Mouse (Mus musculus): ENCODE data around the gene Phospho1.
A peak's percentile ranks its signal among the peaks of the same experiment; 100 is the strongest.

Gene Phospho1

DNA sequence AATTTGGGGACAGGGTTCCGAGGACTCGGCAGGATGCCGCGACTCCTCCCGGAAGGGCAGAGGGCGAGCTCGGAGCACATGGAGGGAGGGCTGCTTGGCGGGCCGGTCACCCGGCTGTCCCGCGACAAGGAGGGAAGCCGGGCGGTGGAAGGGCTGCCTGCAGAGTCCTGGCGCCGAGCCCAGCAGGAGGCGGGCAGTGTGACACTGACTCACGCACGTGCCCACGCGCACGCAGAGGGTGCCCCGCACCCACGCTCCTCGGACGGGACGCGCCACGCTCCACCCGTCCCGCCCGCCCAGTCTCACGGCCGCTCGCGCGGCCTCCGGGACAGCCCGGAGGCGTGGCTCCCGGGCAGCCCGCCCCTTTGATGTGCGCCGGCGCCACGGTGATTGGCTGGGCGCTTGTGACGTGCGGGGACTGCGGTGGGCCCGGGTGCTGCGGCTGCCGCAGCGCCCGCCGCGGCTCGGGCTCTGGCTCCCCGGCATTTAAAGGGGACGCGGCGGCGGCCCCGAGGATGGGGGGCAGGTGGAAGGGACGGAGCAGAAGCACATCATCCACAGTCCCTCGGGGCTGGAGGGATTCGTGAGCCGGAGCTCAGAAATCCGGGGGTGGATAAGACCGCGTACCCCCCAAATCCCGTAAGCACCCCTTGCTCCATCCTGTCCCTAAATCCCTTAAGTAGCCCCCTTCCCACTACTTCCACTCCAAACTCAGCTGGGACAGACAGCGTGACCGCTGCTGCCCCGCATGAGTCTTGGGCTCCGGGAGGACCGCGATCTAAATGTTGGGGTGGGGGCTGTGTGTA, at the start of gene Phospho1:
TSS of gene Phospho1 (plus strand) at position 429 of the 806 bp plus-strand sequence.
- DNase-seq (ENCODE audit: low spot score in 2 of 2): peak; percentile 69 to 81

DNA sequence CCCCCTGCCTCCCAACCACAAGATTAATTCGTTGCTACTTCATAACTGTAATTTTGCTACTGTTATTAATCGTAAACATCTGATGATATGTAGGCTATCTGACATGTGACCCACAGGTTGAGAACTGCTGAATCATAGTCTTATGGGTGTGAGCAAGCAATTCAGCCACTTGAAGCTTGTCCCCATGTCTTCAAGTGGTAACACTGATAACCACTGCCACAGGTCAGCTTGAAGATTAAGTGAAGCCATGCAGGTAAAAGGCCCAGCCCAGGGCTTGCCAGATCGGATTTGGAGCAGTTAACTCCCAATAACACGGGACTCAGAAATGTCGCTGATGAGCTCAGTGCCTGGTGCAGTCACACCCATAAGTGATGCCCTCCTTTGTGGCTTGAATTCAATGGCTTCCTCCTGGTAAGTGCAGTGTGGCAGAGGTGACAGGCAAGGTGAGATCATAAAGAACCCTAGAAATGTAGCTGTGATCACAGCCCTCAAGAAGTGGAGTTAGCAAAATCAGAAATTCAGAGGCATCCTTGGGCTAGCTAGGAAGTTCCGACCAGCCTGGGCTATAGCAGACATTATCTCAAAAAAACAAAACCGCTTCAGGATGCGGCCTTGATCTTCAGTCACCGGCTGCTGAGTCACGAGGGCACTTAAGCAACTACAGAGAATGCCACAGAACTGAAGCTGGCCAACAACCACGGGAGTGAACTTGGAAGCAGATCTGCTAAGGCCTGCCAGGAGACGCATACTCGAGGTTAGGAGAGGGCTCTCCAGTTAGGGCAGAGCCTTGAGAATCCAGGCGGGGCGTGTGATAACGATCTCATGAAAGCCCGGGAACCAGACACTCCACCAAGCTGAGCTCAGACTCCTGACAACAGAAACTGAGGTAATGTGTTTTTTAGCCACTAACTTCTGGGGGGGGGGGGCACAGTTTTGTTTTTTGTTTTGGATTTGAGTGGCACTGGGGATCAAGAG, 46.7 kb upstream of the Phospho1 start:
- DNase-seq (ENCODE audit: low spot score in 2 of 2): no peak

DNA sequence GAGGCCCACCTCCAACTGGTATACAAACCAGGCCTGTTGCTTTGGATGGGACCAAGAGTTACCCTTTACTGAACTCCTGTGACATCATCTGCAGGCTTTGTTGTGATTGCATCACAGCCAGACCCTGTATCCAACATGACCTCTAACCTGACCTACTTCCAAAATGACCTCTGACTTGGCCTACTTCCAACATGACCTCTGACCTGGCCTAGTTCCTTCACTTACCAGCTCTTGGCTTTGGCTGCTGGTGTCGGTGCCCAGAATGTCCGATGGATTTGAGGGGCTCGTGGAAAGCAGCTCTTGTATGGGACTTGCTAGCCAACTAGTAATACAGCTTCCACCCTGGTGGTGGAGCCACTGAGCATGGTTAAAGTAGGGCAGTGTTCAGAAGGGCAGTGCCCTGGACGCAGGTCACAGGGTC, 45.5 kb upstream of the Phospho1 start:
- no peak for DNase-seq (ENCODE audit: low spot score in 2 of 2)

DNA sequence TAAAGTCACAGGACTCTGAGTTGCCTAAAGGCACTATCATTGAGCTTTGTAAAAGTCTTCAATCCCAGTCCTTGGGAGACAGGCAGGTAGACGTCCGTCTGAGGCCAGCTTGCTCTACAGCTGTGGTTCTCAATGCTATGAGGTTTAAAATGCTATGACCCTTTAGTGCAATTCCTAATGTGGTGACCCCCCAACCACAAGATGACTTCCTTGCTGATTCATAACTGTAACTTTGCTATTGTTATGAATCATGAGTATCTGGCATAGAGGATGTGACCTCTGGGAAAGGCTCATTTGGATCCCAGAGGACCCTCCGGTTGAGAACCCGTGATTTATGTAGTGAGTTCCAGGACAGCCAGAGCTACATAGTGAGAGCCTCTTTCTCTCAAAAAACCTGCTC, 44.9 kb upstream of the Phospho1 start:
- DNase-seq (ENCODE audit: low spot score in 2 of 2): no peak

DNA sequence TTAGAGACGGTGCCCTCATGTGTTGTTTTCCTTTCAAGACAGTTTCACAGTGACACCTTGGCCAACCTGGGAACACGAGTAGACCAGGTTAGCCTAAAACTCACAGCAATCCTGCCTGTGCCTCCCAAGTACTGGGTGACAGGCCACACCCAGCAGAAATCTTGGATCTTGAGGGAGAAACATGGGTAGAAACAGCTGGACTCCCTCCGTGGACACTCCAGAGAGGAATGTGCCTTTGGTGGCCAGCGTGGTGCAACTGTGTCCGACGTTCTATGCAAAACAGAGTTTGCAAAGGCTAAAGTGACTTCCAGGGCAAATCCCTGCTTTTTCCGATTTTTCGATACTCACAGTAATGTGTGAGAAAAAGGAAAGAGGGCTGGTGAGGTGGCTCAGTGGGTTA, 43.8 kb upstream of the Phospho1 start:
- no peak for DNase-seq (ENCODE audit: low spot score in 2 of 2)

DNA sequence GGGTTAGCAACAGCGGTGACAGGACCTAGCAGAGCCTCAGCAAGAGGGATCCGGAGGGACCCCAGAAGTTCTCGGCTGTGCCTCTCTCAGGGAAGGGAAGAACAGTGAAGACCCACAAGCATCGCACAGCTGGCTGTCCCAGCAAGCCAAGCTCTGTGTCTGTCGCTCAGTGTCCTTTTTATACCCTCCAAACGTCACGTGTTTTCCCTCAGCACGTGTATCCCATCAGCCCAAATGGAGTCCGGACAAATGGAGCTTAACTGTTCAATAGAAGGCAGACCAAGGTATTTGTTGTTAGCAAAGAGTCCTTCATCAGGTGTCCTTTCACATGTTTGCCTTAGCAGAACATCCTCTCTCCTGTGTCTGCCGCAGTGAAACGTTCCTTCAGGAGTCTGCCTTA, 42.7 kb upstream of the Phospho1 start:
- no peak for DNase-seq (ENCODE audit: low spot score in 2 of 2)

DNA sequence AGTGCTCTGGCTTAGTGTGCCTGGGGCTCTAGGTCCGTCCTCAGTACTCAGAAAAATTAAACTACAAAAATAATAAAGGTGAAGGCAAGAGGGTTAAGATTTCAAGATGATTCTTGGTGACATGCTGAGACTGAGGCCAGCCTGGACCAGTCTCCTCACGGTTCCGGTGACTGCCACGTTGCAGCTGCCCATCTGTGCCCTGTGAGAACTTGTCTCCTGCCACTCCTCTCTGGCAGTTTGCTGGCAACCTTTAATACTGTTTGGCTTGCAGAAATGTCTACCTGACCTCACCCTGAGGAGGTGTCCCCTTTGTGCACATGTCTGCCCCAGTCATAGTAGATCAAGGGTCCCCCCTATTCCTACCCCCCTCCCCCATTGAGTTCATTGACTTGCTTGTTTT, 40.8 kb upstream of the Phospho1 start:
- DNase-seq (ENCODE audit: low spot score in 2 of 2): no peak

DNA sequence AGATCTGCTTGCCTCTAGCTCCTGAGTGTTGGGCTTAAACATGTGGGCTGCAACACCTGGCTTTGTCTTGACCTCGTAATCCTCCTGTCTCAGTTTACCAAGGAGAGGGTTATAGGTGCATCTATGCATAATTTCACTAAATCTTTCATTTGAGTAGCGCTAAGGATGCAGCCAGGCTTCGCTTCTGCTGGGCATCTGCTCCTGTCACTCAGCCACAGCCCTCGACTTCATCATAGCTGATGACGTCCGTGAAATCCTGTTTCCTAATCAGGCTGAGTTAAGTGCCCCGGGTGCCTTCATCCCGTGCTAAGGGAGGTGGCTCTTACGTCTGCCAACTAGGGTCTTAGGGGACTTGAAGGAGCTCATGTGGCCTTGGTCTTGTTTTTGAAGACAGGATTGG, 40.3 kb upstream of the Phospho1 start:
- no peak for DNase-seq (ENCODE audit: low spot score in 2 of 2)

DNA sequence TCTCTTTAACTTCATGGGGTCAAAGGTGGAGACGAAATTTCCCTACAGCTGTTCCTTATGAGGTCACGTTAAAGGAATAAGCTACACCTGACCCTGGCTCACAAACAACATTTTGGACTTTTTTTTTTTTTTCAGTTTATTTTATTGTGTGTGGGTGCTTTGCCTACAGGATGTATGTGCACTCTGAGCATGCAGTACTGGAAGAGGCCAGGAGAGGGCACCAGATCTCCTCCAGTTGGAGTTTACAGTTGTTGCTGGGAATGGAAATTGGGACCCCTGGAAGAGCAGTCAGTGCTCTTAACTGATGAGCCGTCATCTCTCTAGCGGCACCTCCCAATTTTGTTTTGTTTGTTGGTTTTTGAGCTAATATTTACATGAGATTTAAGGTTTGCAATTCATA, 38.6 kb upstream of the Phospho1 start:
- DNase-seq (ENCODE audit: low spot score in 2 of 2): no peak

DNA sequence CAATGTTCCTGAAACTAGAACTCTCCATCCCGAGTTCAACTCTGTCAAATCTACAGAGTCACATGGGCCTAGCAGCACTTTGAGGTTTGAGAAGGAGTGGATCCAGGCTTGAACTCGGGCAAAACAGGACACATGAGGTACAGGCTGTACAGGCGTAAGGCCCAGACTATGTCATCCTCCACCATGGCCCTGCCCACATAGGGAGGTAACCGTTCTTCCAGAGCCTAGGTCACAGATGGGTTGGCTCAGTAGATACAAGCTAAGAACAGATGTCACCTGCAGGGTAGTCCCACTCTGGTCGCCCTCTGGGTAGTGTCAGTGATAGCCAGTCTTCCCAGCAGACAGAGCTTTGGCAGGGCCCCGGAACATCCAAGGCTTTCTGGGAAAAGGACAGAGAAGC, 37.8 kb upstream of the Phospho1 start:
- DNase-seq (ENCODE audit: low spot score in 2 of 2): no peak

DNA sequence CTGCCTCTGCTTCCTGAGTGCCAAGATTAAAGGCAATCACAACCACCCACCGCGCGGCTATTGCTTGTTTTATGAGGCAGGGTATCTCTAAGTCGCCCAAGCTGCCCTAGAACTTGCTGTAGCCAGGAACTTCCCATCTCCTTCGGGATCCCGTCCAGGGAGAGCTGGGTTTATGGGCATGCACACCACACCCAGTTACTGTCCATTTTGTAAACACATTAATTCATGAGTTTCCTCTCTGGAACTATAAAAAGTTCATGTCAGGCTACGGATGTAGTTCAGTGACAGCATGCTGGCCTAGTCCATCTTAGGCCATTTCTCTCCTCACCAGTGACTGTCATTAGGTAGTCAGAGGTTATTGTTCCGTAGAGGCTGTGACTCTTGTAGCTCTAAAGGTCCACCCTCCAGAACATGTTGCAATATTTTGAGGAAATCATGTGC, 34.8 kb upstream of the Phospho1 start:
- no peak for DNase-seq (ENCODE audit: low spot score in 2 of 2)

DNA sequence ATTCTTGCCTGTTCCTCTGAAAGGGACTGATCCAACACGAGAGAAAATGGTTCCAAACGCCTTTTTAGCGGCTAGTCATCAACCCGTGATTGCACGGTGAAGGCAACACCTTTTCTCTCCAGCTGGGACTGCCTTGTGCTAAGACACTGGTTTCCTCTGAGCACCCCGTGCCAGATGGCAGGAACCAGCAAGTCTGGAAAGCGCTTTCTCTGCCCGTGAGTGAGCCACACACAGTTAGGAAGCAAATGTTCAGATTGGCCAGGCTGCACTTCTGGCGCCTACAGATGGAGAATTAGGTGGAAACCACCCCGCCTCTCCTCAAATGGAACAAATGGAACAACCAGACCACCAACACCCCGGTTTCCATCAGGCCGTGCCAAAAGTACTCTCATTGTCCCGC, 32.5 kb upstream of the Phospho1 start:
- peak; percentile 18 to 50 for DNase-seq (ENCODE audit: low spot score in 2 of 2)

DNA sequence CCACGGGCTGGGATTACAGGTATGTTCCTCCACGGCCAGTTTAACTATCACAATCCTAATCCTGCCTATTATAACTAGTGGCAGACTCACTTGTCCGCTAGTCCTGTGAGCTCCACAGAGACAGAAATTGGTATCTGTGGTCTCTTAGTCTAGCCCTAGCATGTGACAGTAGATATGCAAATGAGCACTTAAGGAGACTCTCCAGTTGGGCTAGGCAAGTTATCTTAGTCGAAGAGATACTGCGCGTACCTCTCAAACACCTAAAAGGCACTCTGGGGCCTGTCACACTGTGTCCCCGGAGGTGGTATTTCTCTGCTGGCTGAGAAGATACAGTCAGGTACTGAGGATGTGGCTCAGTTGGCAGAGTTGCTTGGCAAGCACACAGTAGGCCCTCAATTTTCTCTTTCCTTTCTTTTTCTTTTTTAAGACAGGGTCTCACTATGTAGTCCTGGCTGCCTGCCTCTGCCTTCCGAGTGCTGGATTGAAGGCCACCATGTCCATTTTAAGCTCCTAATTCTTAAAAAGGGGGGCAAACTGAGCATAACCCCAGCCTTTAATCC, 31.3 kb upstream of the Phospho1 start:
- DNase-seq (ENCODE audit: low spot score in 2 of 2): no peak

DNA sequence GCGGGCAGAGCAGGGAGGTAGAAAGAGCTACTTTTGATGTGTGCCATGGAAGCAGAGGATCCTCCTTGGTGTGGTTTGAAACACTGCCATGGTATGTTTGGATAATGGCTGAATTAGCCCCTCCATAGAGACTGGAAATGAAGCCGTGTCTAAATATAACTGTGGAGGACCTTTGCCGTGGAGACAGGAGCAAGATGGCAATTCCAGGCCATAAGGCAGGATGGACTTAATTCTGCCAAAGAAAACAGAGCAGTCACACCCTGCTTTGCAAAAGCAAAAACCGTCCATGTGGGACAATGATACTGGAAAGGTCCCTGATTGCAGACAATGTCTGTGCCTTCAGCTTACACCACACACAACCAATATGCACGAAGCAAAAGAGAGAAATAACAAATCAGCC, 30.1 kb upstream of the Phospho1 start:
- DNase-seq (ENCODE audit: low spot score in 2 of 2): no peak

DNA sequence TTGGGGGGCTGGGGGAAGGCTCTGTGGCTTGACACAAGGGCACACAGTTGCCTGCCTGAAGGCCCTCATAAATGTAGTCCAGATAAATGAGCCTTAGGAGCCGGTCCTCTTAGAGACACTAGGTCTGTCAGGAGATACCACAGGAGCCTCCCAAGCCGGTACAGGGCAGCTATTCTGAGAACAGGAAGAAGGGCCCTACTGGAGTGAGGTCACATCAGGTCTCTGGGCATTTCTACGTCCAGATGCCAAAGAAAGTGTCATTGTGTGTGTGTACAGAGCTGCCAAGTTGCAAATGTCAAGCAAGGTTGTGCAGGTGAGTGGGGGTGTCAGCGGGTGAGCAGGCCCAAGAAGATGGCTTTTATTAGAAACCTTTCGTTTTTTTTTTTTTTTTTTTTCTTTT, 28.7 kb upstream of the Phospho1 start:
- no peak for DNase-seq (ENCODE audit: low spot score in 2 of 2)

DNA sequence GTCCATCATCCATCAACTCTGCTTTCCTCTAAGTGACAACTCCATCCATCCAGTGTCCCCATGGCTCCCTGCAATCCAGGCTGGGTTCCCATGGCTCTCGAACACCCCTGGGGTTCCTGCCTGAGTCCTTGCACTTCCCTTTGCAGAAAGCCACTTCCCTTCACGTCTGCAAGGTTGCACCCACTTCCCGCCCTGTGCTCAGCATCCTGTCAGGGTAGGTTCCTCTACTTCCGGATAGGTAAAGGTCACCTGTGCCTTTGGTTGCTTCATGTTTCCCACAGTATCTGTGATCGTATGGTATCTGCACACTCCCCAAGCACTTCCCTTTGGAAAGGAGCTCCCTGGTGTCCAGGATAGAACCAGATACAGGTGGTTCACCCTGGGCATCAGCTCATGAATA, 19.3 kb upstream of the Phospho1 start:
- no peak for DNase-seq (ENCODE audit: low spot score in 2 of 2)

DNA sequence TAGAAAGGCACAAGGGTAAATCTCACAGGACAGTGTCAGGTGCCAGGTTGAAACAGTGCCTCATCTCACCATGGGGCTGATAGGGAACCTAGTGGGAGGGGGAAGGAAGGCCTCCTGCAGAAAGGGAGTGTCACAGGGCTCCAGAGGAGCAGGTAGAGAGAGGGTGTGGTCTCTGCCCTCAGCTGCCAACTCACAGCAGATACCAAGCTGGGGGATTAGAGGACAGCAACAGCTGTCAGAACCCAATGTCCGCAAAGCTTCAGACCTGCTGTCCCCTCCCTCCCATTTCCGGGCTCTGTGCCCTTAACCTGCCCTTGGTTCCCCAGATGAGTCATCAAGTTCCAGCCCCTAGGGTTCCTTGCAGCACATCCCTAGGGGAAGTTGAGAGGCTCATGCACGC, 18.8 kb upstream of the Phospho1 start:
- DNase-seq (ENCODE audit: low spot score in 2 of 2): no peak

DNA sequence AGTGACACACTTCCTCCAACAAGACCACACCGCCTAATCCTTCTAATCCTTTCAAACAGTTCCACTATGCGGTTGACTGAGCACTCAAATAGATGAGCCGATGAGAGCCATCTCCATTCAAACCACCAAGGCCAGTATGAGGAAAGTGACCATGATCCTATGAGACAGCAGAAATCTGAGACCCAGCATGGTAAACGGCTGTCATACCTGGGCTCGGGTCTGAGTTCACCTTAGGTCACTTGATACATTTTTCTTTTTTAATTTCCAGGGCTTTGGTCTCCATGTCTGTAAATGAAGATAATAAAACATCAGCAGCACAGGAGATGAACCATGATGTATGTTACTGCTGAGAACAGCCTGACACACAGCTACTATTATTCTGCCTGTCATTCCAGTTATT, 16.4 kb upstream of the Phospho1 start:
- DNase-seq (ENCODE audit: low spot score in 2 of 2): no peak

DNA sequence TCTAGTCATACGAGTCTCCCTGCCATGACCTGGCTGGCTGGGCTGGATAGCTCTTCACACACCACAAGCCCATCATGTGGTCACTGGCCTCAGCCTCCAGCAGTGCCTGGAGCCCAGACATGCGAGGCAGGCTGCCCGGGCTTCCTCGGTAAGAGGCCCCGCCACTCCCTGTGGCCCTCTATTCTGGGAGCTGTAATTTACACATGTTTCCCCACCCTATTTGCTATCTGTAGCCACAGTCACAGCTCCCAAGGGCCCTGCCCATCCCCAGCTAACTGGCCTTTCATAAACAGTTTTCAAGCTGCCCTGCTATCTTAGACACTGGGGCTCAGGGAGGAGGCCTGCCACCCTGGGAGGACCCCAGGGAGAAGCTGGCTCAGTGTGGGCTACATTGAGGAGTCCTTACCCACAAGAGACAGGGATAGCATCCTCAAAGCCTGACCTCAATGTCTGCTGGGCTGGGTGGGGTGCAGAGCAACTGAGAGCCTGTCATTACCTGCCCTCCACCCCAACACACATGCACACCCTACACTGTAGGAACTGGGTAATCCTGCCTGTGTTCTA, 15.8 kb upstream of the Phospho1 start:
- no peak for DNase-seq (ENCODE audit: low spot score in 2 of 2)

DNA sequence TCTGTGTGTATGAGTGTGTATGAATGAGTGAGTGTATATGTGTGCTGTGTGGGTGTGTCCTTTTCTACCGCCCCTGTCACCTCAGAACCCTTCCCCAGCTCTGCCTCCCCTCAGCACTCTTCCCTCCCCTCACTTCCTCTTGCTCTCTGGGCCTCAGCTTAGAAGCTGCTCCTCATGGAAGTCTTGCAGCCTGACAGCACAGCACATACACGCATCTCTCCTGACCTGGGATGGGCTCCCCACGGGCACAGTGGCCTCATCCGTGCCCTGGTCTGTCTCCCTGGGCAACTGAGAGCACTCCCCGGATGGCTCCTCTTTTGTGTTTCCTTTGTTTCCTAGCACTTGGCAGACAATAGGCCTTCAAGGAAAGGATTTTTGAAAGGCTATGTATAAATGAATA, 14.7 kb upstream of the Phospho1 start:
- no peak for DNase-seq (ENCODE audit: low spot score in 2 of 2)

DNA sequence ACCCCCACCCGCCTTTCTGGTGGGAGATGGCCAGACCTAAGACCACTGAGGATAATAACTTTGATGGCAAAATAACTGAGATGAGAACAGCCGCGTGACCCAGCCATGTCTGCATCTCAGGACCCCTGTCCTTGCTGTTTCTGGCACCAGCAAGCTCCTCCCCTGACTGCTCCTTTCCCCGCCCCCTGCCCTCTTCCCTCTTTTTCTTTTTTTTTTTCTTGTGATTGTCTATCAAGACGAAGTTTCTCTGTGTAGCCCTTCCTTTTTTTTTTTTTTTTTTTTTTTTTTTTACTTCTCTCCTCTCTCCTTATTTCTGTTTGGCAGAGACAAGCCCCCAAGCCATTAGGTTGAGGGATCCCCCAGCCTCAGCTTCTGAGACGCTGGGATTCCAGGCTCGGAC, 13.5 kb upstream of the Phospho1 start:
- no peak for DNase-seq (ENCODE audit: low spot score in 2 of 2)

DNA sequence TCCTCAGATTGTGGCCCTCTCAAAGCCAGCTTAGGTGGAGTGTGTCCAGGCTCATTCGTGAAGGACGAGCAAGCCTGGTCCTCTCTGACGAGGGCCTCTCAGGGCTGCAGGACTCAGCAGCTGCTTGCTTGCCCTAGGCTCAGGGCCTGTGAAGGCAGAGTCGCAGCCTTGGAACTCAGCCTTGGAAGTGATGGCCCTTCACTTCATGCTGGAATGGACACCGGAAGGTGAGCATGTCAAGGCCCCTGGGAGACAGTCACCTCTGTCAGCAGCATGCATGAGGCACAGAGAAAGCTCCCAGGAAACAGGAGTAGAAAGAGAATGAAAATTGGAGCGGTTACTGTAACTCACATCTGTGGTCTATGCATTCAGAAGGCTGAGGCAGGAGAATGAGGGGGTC, 12.6 kb upstream of the Phospho1 start:
- DNase-seq (ENCODE audit: low spot score in 2 of 2): no peak

All from frontal cortex, postnatal 14 days (tissue).